Mouse (Mus musculus) liver, adult 2 months (tissue): Measurements from ENCODE around the gene Tcte2. TPM values are rescaled to one million over a fixed set of nuclear protein-coding genes. Genes with fewer than 3 reads are reported as not detected.
A peak's percentile ranks its signal among the peaks of the same experiment; 100 is the strongest.

Experiments used
- DNase-seq: peaks from one replicate; pipeline ENCODE4 v3.0.0-alpha.2; 2011; ENCODE audit warnings: low read depth, low spot score; ENCODE audit errors: extremely low read depth
- H3K27ac ChIP-seq: fragments of 200-500 bp; replicated peaks from 2 replicates; pipeline ENCODE4 v1.5.1; 2012; ENCODE audit warnings: low read depth, mild to moderate bottlenecking, control low read depth, inconsistent platforms, low read length; ENCODE audit not compliant: insufficient read depth
- H3K27me3 ChIP-seq: fragments of 200-500 bp; 2 replicates; pipeline ENCODE4 v1.6.1; 2012; ENCODE audit warnings: mild to moderate bottlenecking, moderate library complexity, low read length, inconsistent platforms; ENCODE audit not compliant: control insufficient read depth, insufficient read depth
- H3K36me3 ChIP-seq: fragments of 200-500 bp; 2 replicates; pipeline ENCODE4 v1.6.1; 2012; ENCODE audit warnings: low read length, inconsistent platforms; ENCODE audit not compliant: control insufficient read depth, insufficient read depth
- H3K4me1 ChIP-seq: fragments of 200-500 bp; 2 replicates; pipeline ENCODE4 v1.6.1; 2011; ENCODE audit warnings: low read length; ENCODE audit not compliant: control insufficient read depth, insufficient read depth
- H3K4me3 ChIP-seq: fragments of 200-500 bp; 2 replicates; pipeline ENCODE4 v1.5.1; 2011; ENCODE audit warnings: low read depth, mild to moderate bottlenecking, control low read depth, low read length, moderate library complexity; ENCODE audit not compliant: insufficient read depth
- H3K79me2 ChIP-seq: fragments of 200-500 bp; 2 replicates; pipeline ENCODE4 v1.6.1; 2012; ENCODE audit warnings: inconsistent platforms, mild to moderate bottlenecking, low read length, moderate library complexity; ENCODE audit not compliant: control insufficient read depth, insufficient read depth
- H3K9ac ChIP-seq: fragments of 200-500 bp; 2 replicates; pipeline ENCODE4 v1.6.1; 2012; ENCODE audit warnings: low read depth, mild to moderate bottlenecking, control low read depth, inconsistent platforms, low read length
- CTCF ChIP-seq: fragments of 200-500 bp; IDR thresholded peaks from 2 replicates; pipeline ENCODE4 v1.5.1; 2011; ENCODE audit warnings: low read depth, low read length, control low read depth
- POLR2A ChIP-seq: fragments of 200-500 bp; IDR thresholded peaks from 2 replicates; pipeline ENCODE4 v1.6.1; 2011; ENCODE audit warnings: low read length, control low read depth; ENCODE audit not compliant: insufficient read depth; ENCODE audit errors: extremely low read depth
- WGBS: fragments of 180-500 bp; shearing (Covaris S2); methylation state at CpG from one replicate; pipeline ENCODE4 v1.1.7; 2018; 5-methylcytosine and 5-hydroxymethylcytosine counted together
- polyA plus RNA-seq: library from polyadenylated mRNA; depleted of rRNA; stranded (reverse); fragments of >200 nt; gene quantifications from 2 replicates; pipeline ENCODE4 v1.2.3, GENCODE M21; 2012
- total RNA-seq: library from RNA; depleted of rRNA; stranded (reverse); fragments of >200 nt; gene quantifications from 2 replicates; pipeline ENCODE4 v1.2.3, GENCODE M21; 2014

Gene Tcte2
- total and polyA plus RNA-seq, 2 experiments = 0.94 to 1.5 TPM

DNA sequence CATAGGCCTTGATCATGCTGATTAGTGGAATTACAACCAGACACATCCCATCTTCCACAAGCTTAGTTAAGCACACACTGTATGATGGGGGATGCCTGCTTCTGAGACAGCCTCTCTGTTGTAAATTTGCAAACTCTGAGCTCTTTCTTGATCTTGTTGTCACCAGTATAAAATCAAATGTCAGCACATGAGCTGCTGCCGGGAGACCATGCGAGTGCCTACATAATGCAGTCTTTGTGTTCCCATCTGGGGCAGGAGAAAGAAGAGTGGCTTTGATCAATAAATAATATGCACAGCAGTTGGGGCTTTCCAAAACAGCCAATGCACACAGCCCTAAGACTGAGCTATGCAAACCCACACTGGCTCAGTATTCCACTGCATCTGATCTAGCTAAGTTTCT is 39.2 kb downstream of the Tcte2 start:
- Histone ChIP-seq H3K4me3 (no peak overlapping the region), H3K36me3 (no peaks in the 10 kb centered on the region), H3K9ac (no peak overlapping the region), H3K79me2 (no peaks in the 10 kb centered on the region), H3K4me1 (peaks cover 9% of the 10 kb centered on the region), H3K27me3 (no peaks in the 10 kb centered on the region), H3K27ac (no peak overlapping the region)
- 93% methylated on average over 2 of the region's 2 CpGs for WGBS
- no peak for DNase-seq
- TF ChIP-seq POLR2A (no peak), CTCF (no peak)

DNA sequence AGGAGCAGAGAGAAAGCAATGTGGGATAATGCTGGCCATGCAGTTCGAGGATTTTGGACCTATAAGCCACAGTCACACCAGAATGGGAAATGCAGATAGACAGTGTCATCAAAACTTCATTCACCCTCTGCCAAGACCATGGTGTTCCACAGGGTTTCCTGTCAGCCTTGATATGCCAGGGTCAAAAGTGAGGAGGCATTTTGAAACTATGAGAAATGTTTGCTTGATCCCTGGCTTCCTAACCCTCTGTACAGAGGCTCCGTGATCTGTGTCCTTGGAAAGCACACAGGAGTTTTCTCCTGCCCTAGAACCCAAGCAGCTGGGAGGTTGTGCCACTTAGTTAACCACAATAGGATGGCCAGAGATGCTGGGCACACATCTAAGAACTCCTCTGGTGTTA is 40.3 kb downstream of the Tcte2 start:
- 8% methylated on average over 2 of the region's 2 CpGs for WGBS
- Histone ChIP-seq H3K27me3 (no peaks in the 10 kb centered on the region), H3K4me3 (no peak overlapping the region), H3K9ac (no peak overlapping the region), H3K79me2 (no peaks in the 10 kb centered on the region), H3K4me1 (peaks cover 9% of the 10 kb centered on the region), H3K36me3 (no peaks in the 10 kb centered on the region), H3K27ac (no peak overlapping the region)
- TF ChIP-seq CTCF (no peak), POLR2A (no peak)
- peak; percentile 77 for DNase-seq

DNA sequence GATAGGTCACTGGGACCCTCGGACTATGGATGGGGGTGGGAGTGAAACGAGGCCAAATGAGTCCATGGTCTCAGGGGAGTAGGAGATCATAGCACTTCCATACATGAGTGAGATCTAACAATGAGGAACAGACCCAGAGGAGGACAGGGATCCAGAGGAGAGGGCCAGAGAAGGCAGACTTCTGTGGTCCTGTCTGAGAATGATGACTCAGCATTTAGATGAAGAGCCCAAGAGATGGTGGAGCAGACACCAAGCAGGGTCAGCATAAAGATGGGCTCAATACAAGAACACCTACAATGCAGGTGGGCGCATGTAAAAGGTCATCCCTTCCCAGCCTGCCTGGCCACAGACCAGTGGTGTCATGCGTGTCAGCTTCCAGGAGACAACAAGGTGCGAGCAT is 41.4 kb downstream of the Tcte2 start:
- WGBS = 88% methylated on average over 5 of the region's 5 CpGs
- no peak for DNase-seq
- TF ChIP-seq CTCF (no peak), POLR2A (no peak)

DNA sequence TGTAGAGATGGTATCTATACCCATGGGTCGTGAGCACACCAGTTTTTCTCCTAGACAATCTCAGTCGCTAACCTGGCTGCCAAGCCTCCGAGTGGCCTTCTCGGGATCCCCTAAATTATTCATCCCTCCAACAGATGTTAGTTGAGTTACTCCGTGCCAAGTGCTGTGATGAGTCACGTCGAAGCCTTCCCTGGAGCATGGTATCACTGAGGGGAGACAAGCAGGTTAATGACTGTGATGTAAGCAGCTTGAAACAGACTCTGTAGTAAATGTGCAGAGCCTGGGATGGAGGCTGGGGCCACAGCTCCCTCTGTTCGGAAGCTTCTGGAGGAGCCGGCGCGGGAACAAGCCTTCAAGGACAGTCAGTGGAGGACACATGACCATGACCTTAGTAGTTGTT is 44.2 kb downstream of the Tcte2 start:
- H3K9ac ChIP-seq = no peak overlapping the region
- no peaks in the 10 kb centered on the region for H3K79me2 ChIP-seq
- no peak overlapping the region for H3K4me3 ChIP-seq
- H3K27ac ChIP-seq = no peak overlapping the region
- peaks cover 12% of the 10 kb centered on the region for H3K4me1 ChIP-seq
- DNase-seq = no peak
- H3K36me3 ChIP-seq = no peaks in the 10 kb centered on the region
- TF ChIP-seq CTCF = no peak
- no peak for TF ChIP-seq POLR2A
- WGBS = 85% methylated on average over 11 of the region's 11 CpGs
- no peaks in the 10 kb centered on the region for H3K27me3 ChIP-seq

More for the DNA sequence above, 41.4 kb downstream of the Tcte2 start:
- H3K36me3 ChIP-seq = no peaks in the 10 kb centered on the region
- no peak overlapping the region for H3K4me3 ChIP-seq
- H3K9ac ChIP-seq = no peak overlapping the region
- peaks cover 12% of the 10 kb centered on the region for H3K4me1 ChIP-seq
- no peaks in the 10 kb centered on the region for H3K27me3 ChIP-seq
- H3K27ac ChIP-seq = no peak overlapping the region
- H3K79me2 ChIP-seq = no peaks in the 10 kb centered on the region

DNA sequence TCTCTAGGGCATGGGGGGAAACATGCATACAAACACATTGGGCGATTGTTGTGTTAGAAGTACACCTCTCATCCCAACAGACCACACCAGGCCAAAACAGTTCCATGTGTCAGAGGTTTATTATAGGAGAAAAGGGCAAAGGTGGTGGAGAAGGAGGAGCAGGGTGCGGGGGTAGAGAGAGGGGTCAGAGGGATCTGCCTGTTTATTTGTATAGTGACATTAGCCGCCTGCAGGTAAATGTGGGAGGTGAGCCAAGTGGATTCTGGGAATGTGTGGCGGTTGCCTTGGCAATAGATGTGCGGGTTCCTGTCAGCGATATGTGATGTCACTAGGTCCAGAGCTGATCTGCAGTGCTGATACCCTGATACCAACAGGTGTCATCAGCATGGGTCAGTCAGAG is 45.3 kb downstream of the Tcte2 start:
- TF ChIP-seq POLR2A (no peak), CTCF (no peak)
- Histone ChIP-seq H3K36me3 (no peaks in the 10 kb centered on the region), H3K79me2 (no peaks in the 10 kb centered on the region), H3K9ac (no peak overlapping the region), H3K4me3 (no peak overlapping the region), H3K27me3 (no peaks in the 10 kb centered on the region), H3K27ac (no peak overlapping the region), H3K4me1 (peaks cover 8% of the 10 kb centered on the region; the same call in 1 of the 2 replicates)
- WGBS = 35% methylated on average over 6 of the region's 6 CpGs
- DNase-seq = peak; percentile 48

DNA sequence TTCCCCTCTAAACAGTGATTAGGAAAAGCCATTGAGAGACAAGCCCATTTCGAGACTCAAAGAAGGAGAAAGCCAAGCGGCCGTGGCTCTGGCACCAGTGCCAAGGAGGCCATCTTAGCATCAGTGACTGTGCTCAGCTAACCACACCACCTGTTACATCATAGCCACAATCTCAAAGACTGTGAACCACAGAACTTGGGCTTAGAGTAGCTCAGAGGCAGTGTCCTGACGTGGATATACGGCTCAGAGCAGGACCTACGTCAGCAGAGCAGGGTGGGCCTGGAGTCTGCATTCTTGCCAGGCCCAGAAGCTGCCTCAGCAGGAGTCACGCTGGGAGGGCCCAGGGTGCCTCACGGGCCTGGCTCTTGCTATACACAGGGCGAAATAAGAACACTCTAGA is 46.1 kb downstream of the Tcte2 start:
- H3K4me1 ChIP-seq = 0 out of 2 replicates have a peak, but pooled peaks cover 3% of the 10 kb centered on the region
- H3K79me2 ChIP-seq = no peaks in the 10 kb centered on the region
- H3K9ac ChIP-seq = no peak overlapping the region
- no peak for DNase-seq
- TF ChIP-seq POLR2A = no peak
- no peak for TF ChIP-seq CTCF
- WGBS = 91% methylated on average over 9 of the region's 9 CpGs
- no peaks in the 10 kb centered on the region for H3K27me3 ChIP-seq
- H3K36me3 ChIP-seq = no peaks in the 10 kb centered on the region
- no peak overlapping the region for H3K4me3 ChIP-seq
- H3K27ac ChIP-seq = no peak overlapping the region
